ENCODE assay signal across 13 mouse cellular contexts in genomic region chr1:119161751-119162150, GRCm38 (mm10).
"Had no signal": no experiment of that assay in that cellular context is flagged by ENCODE, and none has a peak within 500 bp of the region (broad histone marks: within the 10 kb centered on the region; RNA-seq: fewer than 3 reads in every experiment).

No protein-coding gene starts in this region.

- H3K9ac ChIP-seq: kidney, embryonic 15.5 days; limb, embryonic 12.5 days; liver, embryonic 13.5 days; liver, postnatal 0 days; lung, embryonic 15.5 days had no signal

- DNase-seq: kidney, postnatal 14 days; liver; liver, embryonic 13.5 days; liver, postnatal 0 days; lung, postnatal 14 days; right cerebral cortex, postnatal 14 days; thymus, postnatal 4 days had no signal

- H3K36me3 ChIP-seq: kidney, embryonic 15.5 days; limb, embryonic 12.5 days; liver, embryonic 13.5 days; lung, embryonic 15.5 days had no signal

- ATAC-seq: liver, postnatal 0 days; midbrain, embryonic 16.5 days had no signal

- H3K9me3 ChIP-seq: kidney, embryonic 15.5 days; limb, embryonic 12.5 days; liver, embryonic 13.5 days; lung, embryonic 15.5 days had no signal

- H3K4me3 ChIP-seq: kidney, embryonic 15.5 days; left cerebral cortex, adult 2 months; limb, embryonic 12.5 days; liver, embryonic 13.5 days; lung, embryonic 15.5 days had no signal

- H3K4me1 ChIP-seq: kidney, embryonic 15.5 days; limb, embryonic 12.5 days; liver, embryonic 13.5 days; lung, embryonic 15.5 days had no signal

- H3K27me3 ChIP-seq: kidney, embryonic 15.5 days; limb, embryonic 12.5 days; liver, embryonic 13.5 days; lung, embryonic 15.5 days had no signal

- H3K27ac ChIP-seq: kidney, embryonic 15.5 days; left cerebral cortex, adult 2 months; limb, embryonic 12.5 days; liver, embryonic 13.5 days; lung, embryonic 15.5 days; macrophage had no signal

- H3K4me2 ChIP-seq: kidney, embryonic 15.5 days; limb, embryonic 12.5 days; liver, embryonic 13.5 days; lung, embryonic 15.5 days had no signal
